Mouse (Mus musculus): ENCODE measurements at regions not wholly inside any gene's neighbourhood (a gene's known extent, or its start where the extent isn't known, plus 50 kb on each side); places are given as distances from the start of the nearest gene placed in this dataset.

- no peak for ATAC-seq (ENCODE audit: low TSS enrichment)
These were observed 348.8 kb downstream of the Hs3st3b1 start for GRCm38 (mm10) chr11:63573271-63573670.

- no peak for ATAC-seq (ENCODE audit: low TSS enrichment)
These were observed 338.8 kb downstream of the Hs3st3b1 start for GRCm38 (mm10) chr11:63583321-63583720.

DNA sequence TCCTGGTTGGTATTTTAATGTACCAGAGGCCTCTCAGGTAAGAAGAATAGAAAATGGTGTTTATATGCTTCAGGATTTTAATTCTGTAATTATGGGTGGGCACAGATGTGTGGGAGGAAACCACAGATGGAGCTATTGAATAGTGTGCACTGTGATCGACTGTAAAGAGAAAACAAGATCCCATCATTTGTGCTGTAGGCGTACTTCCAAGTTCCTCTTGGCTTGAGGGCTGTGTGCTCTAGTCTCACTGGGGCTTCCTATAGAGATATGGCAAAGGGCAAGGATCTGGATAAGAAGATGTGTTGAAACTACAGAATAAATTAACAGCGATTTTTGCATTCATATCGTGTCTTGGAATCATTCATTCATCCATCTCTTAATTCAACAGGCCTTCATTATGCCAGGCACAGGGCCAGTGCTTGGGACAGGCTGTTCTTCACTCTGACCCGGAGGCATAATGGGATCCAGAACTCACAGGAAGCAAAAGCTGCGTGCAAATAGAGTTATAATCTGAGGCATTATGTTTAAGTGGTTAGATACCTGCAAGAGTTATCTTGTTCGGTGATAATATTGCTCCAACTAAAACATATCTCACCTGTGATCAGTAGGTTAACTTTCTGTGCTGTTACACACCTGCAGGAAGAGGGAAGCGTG lies 336.7 kb downstream of the Hs3st3b1 start:
- ATAC-seq (ENCODE audit: low TSS enrichment), result no peak

DNA sequence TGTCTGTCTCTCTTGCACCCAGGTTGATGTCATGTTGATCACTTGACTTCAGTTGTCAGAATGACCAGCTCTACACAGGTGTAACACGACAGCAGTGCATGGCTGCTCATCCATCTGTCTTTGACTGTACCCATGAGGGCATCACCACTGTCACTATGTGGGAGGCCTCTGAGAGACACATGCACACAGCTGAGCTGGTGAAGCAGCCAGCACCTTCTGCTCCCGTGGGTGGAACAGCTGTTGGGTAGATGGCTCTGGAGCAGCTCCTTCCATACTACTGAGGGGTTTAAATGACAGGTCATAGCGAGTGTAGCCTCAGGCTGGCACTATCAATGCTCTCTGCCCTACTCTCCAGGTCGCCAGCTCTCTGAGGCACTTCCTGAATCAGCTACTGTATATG lies 301.9 kb downstream of the Hs3st3b1 start:
- peak; percentile 20; the same call in 1 of the 2 replicates for ATAC-seq (ENCODE audit: low TSS enrichment)

GRCm38 (mm10) chr11:63630336-63630735 lies 291.8 kb downstream of the Hs3st3b1 start:
- no peak for ATAC-seq (ENCODE audit: low TSS enrichment)

DNA sequence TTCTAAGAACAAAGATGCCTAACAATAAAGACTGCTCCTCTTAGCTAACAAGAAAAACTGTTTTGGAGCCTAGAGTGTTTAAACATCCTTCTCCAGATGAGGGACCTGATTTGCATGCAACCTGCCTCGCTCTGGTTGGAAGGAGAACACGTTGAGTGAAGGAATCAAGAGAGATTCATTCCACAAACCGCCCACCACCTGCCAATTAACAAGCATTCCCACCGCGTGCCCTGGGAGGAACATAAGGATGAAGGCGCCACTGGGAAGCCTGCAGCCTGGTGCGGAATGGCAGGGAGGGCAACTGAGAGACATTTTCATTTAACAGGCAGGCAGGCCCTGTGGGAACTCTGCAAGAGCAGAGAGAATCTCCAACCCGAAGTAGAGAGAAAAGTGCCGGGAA lies 265.0 kb downstream of the Hs3st3b1 start:
- no peak; the same call in 1 of the 2 replicates for ATAC-seq (ENCODE audit: low TSS enrichment)

GRCm38 (mm10) chr11:63665268-63665934 lies 256.7 kb downstream of the Hs3st3b1 start:
- ATAC-seq (ENCODE audit: low TSS enrichment), result no peak

DNA sequence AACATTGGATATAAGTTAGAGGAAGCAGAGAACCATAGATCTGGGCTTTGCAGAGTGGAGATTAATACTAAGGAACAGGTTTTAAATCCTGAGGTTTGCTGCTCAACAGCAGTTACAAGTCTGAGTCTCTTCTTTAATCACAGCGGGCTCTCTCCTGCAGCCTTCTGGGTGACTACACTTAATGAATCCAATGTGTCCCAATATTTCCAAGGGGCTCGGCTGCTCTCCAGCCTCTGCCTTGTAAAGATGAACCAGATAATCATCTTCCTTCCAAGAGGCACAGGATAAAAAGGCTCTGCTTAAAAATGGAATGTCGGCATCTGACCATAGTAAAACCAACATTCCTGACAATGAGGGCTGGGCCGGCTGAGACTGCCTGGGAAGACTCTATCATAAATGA lies 251.6 kb downstream of the Hs3st3b1 start:
- ATAC-seq (ENCODE audit: low TSS enrichment), result no peak

DNA sequence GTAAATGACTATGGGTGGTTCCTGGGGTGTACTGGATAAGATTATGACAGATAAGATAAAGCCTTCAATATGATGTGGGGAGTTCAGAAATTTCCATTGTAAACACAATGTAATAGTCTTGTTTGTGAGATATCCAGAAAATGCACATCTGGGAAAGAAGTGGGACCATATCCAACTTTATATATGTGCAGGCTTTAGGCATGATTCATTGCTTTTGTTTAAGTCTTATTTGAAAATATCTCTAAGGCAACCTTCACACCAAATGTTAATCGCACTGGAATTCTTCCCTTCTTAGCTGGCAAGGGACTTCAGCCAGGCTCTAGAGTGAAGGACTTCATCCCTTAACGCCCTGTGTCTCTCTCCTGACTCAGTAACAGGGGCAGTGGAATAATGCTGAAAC lies 250.3 kb downstream of the Hs3st3b1 start:
- ATAC-seq (ENCODE audit: low TSS enrichment), result no peak

GRCm38 (mm10) chr11:63677921-63678320 lies 244.2 kb downstream of the Hs3st3b1 start:
- ATAC-seq (ENCODE audit: low TSS enrichment), result no peak

GRCm38 (mm10) chr11:63678382-63678905 lies 243.6 kb downstream of the Hs3st3b1 start:
- ATAC-seq (ENCODE audit: low TSS enrichment), result no peak

DNA sequence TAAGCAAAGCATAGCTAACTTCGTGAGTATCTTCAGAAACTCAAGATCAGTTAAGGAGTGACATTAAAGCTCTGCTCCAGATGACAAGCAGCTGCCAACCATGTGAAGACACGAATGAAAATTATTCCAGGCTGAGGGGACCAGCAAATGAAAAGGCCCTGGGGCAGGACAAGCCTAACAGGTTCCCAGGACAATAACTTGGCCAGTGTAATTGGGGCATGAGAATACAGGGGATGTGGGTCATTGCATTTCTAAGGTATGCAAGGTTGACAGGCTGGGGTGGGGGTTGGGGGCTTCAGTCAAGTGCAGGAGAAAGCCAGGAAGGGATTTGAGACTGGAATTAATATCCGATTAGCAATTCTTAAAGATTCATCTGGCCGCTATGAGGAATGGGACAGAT lies 242.6 kb downstream of the Hs3st3b1 start:
- ATAC-seq (ENCODE audit: low TSS enrichment), result no peak

DNA sequence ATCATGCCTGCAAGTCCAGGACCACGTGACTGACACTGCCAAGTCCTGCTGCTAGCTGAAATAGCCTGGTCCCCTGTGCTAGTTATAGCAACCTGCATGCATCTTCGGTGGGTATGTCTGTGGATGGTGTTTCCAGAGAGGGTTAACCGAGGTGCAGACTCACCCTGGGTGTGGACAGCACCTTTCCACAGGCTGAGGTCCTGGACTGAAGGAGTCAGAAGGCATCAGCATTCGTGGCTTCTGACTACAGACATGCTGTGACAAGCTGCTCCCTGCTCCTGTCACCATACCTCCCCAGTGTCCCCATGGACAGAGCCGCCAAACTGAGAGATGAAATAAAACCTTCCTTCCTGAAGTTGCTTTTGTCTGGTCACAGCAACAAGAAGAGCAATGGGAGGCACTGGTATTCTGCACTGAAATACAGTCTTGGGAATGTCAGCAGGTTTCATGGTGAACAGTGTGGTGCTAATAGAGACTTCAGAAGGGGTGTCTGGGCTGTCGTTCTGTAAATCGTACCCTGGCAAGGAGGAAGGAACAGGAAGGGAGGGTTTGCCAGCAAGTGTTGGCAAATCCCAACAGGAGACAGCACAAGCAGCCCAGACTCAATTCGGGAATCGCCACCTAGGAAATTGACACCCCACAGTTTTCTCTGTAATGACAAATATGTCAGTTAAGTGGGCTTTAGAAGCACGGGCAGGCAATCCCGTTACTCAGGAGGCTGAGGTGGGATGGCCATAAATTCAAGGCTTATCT lies 237.7 kb downstream of the Hs3st3b1 start:
- ATAC-seq (ENCODE audit: low TSS enrichment), result no peak

DNA sequence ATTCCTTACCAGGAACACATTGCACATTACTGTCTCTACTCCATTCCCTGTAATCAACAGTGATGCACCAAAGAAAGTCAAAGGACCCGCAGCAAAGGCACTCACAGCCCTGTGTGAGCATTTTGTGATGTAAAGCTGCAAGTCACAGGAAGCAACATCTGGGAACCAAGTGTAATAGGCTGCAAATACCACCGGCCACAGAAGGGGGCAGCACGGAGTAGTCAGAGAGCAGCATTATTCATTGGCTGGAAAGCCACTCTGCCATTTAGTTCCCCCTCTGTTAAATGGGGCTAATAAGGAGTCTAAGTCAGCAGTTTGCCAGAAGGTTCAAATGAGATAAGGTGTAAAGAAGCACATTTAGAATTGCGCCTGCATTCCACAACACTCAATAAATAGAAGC lies 231.0 kb downstream of the Hs3st3b1 start:
- no peak for ATAC-seq (ENCODE audit: low TSS enrichment)

DNA sequence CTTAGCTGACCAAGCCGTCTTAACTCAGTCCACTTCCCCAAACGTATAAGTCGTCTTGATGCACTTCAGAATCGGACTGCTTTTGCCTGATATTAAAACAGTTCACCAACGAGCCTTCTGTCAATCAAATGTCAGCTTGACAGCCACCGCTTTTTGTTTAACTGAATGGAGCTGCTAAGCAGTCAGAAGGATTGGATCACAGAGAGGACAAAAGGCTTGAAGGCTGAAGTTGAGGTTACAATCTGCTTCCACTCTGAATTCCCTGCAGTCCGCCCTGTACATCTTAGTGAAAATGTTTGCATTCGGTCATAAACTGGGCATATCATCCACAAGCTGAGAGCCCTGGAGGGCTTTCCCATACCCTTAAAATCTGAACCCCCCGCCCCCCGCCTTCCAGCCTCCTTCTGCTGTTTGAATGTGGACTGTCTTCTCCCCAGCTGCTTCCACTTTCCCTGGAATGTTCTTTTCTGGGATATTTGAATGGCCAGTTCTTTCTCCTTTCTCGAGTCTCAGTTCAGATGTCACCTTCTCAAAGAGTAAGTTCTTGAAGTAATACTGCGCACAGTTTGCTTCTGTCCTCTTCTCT lies 217.0 kb downstream of the Hs3st3b1 start:
- no peak for ATAC-seq (ENCODE audit: low TSS enrichment)

DNA sequence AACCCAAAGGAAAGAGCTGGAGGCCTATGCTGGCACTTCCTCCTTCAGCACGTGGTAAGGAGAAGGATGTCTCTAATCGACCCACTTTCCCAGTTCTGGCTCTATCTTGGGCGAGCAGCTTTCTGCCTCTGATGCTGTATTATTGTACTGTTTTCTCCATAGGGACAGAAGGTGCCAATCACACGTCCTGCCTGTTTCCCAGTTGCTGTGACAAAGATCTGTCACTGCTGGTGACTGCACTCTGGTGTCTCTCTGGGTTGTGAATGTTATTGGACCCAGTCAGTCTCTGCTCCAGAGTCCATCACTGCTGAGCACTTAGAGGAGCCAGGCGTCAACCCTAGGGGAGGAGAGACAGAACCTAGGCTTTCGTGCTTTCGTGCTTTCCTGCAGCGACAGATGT lies 216.0 kb downstream of the Hs3st3b1 start:
- peak; percentile 16; the same call in 1 of the 2 replicates for ATAC-seq (ENCODE audit: low TSS enrichment)

DNA sequence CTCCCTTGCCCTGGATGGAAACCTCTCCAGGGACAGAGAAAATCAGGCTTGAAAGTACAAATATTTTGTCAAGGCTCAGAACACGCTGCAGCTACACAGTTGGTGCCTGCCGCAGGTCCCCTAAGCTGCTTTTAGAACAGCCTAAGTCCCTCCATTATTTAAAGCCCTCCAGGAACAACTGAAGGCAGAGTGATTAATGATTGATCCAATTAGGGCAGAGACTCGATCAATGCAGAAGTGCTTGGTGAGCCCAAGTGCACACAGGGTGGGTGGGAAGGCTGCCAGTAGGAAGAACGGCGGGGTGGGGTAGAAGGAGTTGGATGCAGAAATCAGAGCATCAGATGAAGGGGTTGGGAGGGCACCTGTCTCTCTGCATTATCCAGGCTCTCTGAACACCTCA lies 215.0 kb downstream of the Hs3st3b1 start:
- no peak for ATAC-seq (ENCODE audit: low TSS enrichment)

- ATAC-seq (ENCODE audit: low TSS enrichment), result peak; percentile 79; the same call in 1 of the 2 replicates
These were observed 213.7 kb downstream of the Hs3st3b1 start for GRCm38 (mm10) chr11:63708412-63708811.

- ATAC-seq (ENCODE audit: low TSS enrichment), result no peak; the same call in 1 of the 2 replicates
These were observed 209.8 kb downstream of the Hs3st3b1 start for GRCm38 (mm10) chr11:63712053-63712864.

DNA sequence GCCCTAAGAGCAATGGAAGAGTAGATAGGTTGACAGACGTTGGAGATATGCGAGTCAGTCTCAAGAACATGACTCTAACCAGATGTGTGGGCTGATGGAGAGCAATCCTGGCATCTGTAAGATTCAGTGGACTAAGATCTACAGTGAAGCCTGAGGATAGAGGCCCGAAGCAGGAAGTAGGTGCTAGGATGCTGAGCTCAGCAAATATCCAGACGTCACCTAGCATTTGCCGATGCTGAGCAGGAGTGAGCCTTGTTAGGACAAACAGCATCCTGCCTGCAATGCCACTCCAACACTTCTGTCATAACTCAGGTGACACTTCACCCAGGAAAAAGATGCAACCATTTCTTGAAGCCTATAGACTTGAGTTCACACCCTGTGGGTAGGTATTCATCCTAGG lies 199.8 kb downstream of the Hs3st3b1 start:
- ATAC-seq (ENCODE audit: low TSS enrichment), result no peak

GRCm38 (mm10) chr11:63730880-63731279 lies 191.2 kb downstream of the Hs3st3b1 start:
- ATAC-seq (ENCODE audit: low TSS enrichment), result no peak

All from frontal cortex, adult (tissue).